Mouse (Mus musculus) hindbrain, embryonic 10.5 days (tissue): ENCODE measurements at regions not wholly inside any gene's neighbourhood (a gene's known extent, or its start where the extent isn't known, plus 50 kb on each side); places are given as distances from the start of the nearest gene placed in this dataset.

Experiments
- DNase-seq: peaks from one replicate; pipeline ENCODE4 v3.0.0-alpha.2; 2017; ENCODE audit warnings: low spot score
- H3K27ac ChIP-seq: fragments of 300-500 bp; sonication (generic); 2 replicates; pipeline ENCODE4 v1.5.1; 2016; ENCODE audit warnings: mild to moderate bottlenecking, moderate library complexity
- H3K27me3 ChIP-seq: fragments of 300-500 bp; sonication (generic); 2 replicates; pipeline ENCODE4 v1.6.1; 2016; ENCODE audit warnings: mild to moderate bottlenecking; ENCODE audit not compliant: poor library complexity, insufficient read depth, severe bottlenecking
- H3K36me3 ChIP-seq: fragments of 300-500 bp; sonication (generic); 2 replicates; pipeline ENCODE4 v1.6.1; 2016; ENCODE audit warnings: mild to moderate bottlenecking, moderate library complexity
- H3K4me1 ChIP-seq: fragments of 300-500 bp; sonication (generic); replicated peaks from 2 replicates; pipeline ENCODE4 v1.6.1; 2016; ENCODE audit warnings: mild to moderate bottlenecking
- H3K4me3 ChIP-seq: fragments of 300-500 bp; sonication (generic); 2 replicates; pipeline ENCODE4 v1.5.1; 2016; ENCODE audit warnings: mild to moderate bottlenecking, moderate library complexity
- H3K9me3 ChIP-seq: fragments of 300-500 bp; sonication (generic); 2 replicates; pipeline ENCODE4 v1.6.1; 2016; ENCODE audit warnings: mild to moderate bottlenecking, moderate library complexity
- WGBS: fragments of 180-500 bp; shearing (Covaris S2); methylation state at CpG from one replicate; pipeline ENCODE4 v1.1.7; 2016; 5-methylcytosine and 5-hydroxymethylcytosine counted together

DNA sequence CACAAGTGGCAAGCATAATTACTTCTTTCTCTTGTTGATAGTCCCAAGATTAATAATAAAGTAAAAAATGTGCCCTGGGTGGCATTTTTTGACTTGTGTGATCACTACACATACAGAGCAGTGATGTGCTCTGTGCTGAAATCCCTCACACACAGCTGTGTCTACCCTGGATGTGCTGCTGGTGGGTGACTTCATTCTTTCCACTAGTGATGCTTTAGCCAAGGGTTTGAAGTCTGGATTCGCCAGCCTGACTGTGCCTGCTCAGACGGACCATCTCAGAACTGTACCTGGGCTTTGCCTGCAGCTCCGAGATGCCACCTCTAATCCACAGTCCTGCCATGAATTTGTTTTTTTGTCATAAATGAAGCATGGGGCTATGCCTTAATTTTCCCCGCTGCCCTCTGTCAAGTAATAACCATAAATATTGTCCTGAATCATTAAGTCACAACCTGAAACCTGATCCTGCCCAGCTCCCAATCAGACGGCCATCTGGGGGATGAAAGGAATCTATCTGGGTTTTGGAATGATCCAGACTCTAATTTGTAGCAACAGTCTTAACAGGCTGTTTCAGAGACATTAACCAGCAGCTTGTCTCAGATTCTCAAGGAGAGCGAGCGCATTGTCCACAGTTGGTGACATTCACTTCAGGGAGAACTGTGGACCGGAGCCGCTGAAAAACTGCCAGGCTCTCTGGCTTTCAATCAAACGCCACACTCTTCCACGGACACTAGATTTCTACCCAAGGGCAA, 330.1 kb upstream of the Npvf start:
- Histone ChIP-seq H3K9me3 (no peaks in the 10 kb centered on the region), H3K27ac (peak overlapping the region; percentile 75), H3K4me3 (no peak overlapping the region), H3K36me3 (no peaks in the 10 kb centered on the region), H3K27me3 (no peaks in the 10 kb centered on the region), H3K4me1 (peaks cover 63% of the 10 kb centered on the region)
- DNase-seq, result no peak
- 67% methylated on average over 11 of the region's 11 CpGs for WGBS

DNA sequence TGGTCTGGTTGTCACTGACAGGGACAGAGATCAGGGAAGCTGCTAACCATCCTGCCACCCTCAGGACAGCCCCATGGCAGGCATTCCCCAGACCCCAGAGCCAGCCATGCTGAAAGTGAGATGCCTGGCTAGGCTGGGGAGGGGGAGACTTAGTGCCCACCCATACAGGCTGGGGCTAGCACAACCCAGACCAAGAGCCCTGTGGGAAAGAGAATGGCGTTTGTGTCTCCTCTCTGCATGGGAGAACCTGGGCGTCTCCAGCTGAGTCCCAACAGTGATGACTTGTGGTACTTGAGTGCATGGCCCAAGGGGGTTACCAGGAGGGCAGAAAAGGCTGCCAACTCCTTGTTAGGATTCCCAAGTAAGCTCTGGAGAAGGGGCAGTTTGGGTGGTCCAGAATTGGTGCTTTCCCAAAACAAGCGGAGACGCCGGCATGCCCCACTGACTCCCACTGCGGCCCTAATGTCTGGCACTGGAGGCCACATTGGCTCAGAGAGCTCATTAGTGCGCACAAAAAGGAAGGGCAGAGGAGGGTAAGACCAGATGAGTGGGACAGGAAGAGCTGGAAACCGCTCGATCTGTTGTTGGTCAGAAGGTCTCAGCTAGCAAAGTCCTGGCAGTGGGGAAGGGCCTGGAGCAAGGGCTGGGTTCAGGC, 332.2 kb upstream of the Npvf start:
- H3K27ac ChIP-seq, result peak overlapping the region; percentile 70
- H3K36me3 ChIP-seq, result no peaks in the 10 kb centered on the region
- H3K27me3 ChIP-seq, result no peaks in the 10 kb centered on the region
- no peak for DNase-seq
- H3K4me1 ChIP-seq, result peaks cover 49% of the 10 kb centered on the region
- H3K4me3 ChIP-seq, result no peak overlapping the region
- WGBS, result 76% methylated on average over 9 of the region's 9 CpGs
- H3K9me3 ChIP-seq, result no peaks in the 10 kb centered on the region

DNA sequence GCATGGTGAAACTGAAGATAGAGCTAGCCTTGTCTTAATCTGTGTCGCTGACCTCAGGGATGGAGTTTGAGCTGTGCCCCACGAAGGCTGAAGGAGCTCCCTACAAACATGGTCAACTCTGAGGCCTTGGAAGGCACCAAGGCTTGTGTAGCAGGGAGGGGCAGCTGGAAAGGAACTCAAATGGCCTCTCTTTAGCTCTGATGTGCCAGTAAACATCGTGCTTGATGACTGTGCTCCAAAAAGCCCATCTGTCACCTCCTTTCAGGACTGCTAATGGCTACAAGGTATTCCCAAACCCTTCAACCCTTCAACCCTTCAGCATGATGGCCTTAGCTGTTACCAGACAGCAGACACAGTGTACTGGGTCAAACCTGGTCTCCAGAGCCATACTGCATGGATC, 334.3 kb upstream of the Npvf start:
- WGBS, result 83% methylated on average over 3 of the region's 3 CpGs

DNA sequence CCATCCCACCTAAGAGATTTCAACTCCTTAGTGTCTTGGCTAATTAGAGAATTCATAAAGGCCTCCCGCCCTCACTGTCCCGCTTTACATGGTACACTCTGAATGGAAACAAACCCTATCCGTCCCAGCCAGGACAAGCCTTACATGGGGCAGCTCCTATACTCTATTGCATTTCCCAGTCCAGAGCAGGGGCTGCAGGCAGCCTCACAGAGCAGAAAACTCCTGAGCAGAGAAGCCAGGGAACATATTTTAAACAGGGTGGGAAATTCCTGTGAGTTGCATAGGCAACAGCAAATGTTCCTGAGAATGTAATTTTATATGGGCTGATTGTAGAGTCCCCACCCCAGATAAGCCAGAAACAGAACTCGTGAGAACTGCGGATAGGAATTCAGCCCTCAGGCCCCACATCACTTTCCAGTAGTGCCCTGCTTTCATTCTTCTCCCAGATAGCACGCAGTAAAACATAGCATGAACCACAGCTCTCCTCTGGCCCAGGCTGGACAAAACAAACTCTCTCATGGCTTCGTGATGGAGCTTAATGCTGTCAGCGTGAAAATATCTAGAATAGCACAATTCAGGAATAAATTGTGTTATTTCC, 337.4 kb upstream of the Npvf start:
- no peak for DNase-seq
- H3K36me3 ChIP-seq, result no peaks in the 10 kb centered on the region
- H3K27ac ChIP-seq, result peak overlapping the region; percentile 35
- no peaks in the 10 kb centered on the region for H3K27me3 ChIP-seq
- H3K4me3 ChIP-seq, result no peak overlapping the region
- whole genome bisulfite sequencing, result 85% methylated on average over 8 of the region's 8 CpGs
- no peaks in the 10 kb centered on the region for H3K9me3 ChIP-seq
- H3K4me1 ChIP-seq, result peaks cover 15% of the 10 kb centered on the region

More for the DNA sequence above, 334.3 kb upstream of the Npvf start:
- DNase-seq, result no peak
- Histone ChIP-seq H3K27me3 (no peaks in the 10 kb centered on the region), H3K27ac (peak overlapping the region; percentile 30; the same call in 1 of the 2 replicates), H3K4me3 (no peak overlapping the region), H3K9me3 (no peaks in the 10 kb centered on the region), H3K36me3 (no peaks in the 10 kb centered on the region), H3K4me1 (peaks cover 33% of the 10 kb centered on the region)

DNA sequence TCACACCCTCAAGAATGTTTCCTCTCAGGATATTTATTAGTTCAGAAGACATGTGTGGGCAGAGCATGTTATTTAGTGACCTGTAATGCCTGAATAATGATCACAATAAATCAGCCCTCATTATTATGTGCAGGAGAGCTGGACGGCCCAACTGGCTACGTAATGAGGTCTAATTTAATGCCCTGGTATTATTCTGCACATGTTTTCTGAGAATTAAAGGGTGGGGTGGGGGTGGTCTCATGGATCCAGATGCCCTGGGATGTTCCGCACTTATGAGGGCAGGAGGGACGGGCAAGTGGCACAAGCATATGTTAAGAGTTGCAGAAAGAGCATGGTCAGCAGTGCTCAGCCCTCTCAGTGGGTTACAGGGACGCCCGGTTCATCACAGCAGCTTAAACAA, 339.7 kb upstream of the Npvf start:
- H3K27me3 ChIP-seq, result no peaks in the 10 kb centered on the region
- H3K9me3 ChIP-seq, result no peaks in the 10 kb centered on the region
- H3K27ac ChIP-seq, result 0 out of 2 replicates have a peak overlapping the region, but pooled peaks have one; percentile 12
- H3K36me3 ChIP-seq, result no peaks in the 10 kb centered on the region
- DNase-seq, result no peak
- peaks cover 13% of the 10 kb centered on the region for H3K4me1 ChIP-seq
- 85% methylated on average over 6 of the region's 6 CpGs for WGBS
- no peak overlapping the region for H3K4me3 ChIP-seq

DNA sequence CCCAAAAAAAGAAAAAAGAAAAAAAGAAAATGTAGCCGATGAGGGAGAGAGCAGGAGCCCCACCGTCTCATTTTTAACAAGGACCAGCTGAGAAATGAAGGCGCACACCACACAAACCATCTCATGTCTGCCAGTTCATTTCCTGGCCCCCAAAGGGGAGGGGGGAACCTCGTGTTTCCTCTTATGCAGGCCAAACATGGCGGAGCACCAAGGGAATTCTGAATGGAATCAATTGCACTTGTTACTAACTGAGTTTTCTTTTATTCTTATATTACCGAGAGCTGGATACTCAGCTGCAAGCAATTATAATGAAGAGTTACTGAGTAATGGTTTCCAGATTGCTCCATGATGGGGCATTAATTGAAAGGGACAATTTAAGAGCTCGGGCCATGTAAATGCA, 348.5 kb upstream of the Npvf start:
- H3K4me1 ChIP-seq, result peaks cover 19% of the 10 kb centered on the region
- 62% methylated on average over 7 of the region's 7 CpGs for WGBS
- no peaks in the 10 kb centered on the region for H3K36me3 ChIP-seq
- no peaks in the 10 kb centered on the region for H3K27me3 ChIP-seq
- no peak overlapping the region for H3K4me3 ChIP-seq
- H3K9me3 ChIP-seq, result no peaks in the 10 kb centered on the region
- H3K27ac ChIP-seq, result no peak overlapping the region
- peak; percentile 56 for DNase-seq

DNA sequence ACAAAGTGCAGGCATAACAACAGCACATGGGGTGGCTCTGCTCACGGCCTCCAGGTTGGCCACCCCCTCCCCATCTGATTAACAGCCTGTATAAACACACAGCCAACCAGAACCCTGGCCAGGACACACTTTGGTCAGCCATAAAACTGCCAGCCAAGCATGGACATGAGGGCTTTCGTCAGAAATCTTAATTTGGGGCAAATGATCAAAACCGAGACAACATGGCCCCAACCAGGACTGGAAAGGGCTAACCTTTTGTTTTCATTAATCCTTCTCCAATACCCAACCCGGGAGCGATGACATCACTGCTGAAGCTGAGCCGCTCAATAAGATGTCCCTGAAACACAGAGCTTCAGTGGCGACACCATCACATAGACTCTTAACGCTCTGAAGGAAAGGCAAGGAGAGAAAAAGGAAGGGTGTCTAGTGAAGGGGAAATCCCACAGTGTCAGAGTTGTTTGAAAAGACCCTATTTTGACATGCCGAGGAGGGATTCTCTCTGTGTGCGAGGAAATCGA, 351.9 kb upstream of the Npvf start:
- peak overlapping the region; percentile 77 for H3K27ac ChIP-seq
- H3K27me3 ChIP-seq, result no peaks in the 10 kb centered on the region
- H3K4me1 ChIP-seq, result peaks cover 23% of the 10 kb centered on the region

DNA sequence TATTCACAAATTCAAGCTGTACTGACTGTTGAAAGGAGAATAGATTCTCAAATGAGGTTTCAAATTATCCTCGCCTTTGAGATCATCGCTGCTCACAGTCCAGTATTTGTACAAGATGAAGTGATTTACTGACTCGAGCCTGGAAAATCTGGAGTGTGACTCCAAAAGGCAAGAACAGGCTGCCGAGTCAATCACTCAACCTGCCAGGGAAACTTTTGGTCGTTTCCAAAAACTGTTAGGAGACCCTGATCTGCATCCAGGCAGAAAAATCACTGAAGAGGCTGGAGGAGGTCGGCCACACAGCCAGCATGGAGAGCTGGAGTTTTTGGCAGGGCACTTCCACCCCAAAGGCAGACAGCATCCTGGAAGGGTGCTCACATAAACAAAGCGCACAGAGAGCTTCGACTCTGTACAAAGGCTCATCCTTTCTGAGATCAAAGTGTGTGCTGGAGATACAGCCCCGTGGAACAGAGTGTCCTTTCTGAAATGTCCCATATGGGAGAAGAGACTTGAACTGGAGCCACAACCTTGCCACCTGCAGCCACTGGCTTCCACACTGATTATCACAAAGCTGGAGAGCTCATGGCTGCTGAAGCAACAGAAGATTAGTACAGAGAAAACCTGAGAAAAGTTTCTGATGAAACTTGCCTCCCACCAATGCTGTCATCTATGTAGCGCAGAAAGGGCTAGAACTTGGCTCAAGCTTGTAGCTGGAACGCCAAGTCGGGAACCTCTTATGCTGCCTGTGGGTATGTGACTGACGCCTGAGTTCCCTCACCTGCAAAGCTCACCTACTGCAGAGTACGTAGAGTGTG, 355.5 kb upstream of the Npvf start:
- 85% methylated on average over 14 of the region's 14 CpGs for WGBS
- H3K27me3 ChIP-seq, result peaks cover 7% of the 10 kb centered on the region
- H3K9me3 ChIP-seq, result no peaks in the 10 kb centered on the region
- DNase-seq, result no peak
- no peak overlapping the region for H3K4me3 ChIP-seq
- H3K36me3 ChIP-seq, result no peaks in the 10 kb centered on the region
- H3K27ac ChIP-seq, result peak overlapping the region; percentile 46; the same call in 1 of the 2 replicates
- peaks cover 14% of the 10 kb centered on the region for H3K4me1 ChIP-seq

More for the DNA sequence above, 351.9 kb upstream of the Npvf start:
- H3K4me3 ChIP-seq, result no peak overlapping the region
- 66% methylated on average over 11 of the region's 11 CpGs for WGBS
- H3K9me3 ChIP-seq, result no peaks in the 10 kb centered on the region
- no peaks in the 10 kb centered on the region for H3K36me3 ChIP-seq
- no peak for DNase-seq

DNA sequence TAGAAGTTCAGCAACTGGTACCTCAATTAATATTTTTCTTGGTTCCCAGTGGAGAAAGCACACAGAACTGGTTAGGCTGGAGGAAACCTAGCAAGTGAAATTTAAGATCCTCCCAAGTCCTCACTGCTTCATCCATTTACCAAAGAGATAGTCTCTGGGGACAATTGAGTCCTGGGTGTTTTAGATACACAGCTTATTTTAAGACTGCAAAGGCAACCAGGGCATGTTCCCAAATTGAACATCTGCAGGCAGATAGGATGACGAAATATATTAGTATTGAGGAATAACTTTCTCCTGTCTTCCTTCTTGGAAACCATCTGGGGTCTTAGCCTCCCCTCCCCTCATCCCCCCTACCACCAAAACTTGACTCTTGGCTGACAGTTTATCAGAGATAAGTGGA, 356.3 kb upstream of the Npvf start:
- Histone ChIP-seq H3K4me1 (peaks cover 21% of the 10 kb centered on the region), H3K27ac (no peak overlapping the region), H3K9me3 (no peaks in the 10 kb centered on the region), H3K36me3 (no peaks in the 10 kb centered on the region), H3K27me3 (peaks cover 7% of the 10 kb centered on the region), H3K4me3 (no peak overlapping the region)
- 89% methylated on average over 1 of the region's 1 CpGs for WGBS
- no peak for DNase-seq

DNA sequence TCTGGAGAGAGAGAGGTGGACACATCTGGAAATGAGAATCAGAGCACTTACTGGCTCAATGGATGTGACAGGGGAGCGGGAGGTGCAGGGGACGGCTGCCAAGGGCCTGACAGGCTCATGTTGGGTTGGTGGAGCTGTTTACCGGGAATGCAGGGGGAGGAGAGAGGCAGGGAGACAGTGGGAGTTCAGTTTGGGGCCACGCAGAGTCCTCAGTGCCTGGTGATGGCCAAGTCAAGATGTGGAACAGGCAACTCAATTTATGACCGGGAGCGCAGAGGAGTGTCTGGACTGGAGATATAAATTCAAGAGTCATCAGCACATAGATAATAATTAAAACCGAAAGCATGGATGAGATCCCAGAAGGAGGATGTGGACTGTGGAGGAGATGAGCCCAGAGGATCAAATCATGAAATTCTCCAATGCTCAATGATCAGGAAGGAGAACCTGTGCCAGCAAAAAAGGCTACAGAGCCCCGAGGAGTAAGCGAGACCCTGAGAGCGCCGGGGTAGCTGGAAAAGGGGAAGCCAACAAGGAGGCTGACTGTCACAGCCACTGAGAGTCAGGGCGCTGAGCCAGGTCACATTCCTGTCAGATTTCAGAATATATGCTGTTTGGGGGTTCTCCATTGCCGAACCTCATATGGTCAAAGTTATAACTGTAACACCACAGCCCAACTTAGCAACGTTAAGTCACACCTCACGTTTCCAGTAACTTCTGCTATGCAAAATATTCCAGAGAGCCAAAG, 358.0 kb upstream of the Npvf start:
- peak overlapping the region; percentile 70; the same call in 1 of the 2 replicates for H3K27ac ChIP-seq
- 88% methylated on average over 15 of the region's 15 CpGs for WGBS
- DNase-seq, result no peak

DNA sequence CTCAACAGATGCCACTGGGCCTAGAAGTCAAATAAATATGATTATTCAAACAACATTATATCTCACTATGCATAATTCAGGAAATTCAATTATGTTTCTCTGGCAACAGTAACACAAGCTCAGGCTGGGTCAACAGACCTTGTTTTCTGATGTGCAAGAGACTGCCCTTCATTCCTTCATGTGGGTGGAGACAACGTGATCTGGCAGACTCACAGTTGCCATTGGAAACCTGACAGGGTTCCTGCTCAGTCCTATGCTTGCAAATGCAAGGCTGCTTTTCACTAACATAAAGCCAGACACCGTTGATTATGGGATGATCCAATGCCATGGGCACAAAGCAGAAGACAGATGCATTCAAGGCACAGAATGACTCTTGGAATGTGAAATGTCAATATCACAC, 361.5 kb upstream of the Npvf start:
- DNase-seq, result no peak
- 58% methylated on average over 2 of the region's 2 CpGs for WGBS
- H3K36me3 ChIP-seq, result no peaks in the 10 kb centered on the region
- H3K27ac ChIP-seq, result peak overlapping the region; percentile 79
- H3K4me1 ChIP-seq, result peaks cover 29% of the 10 kb centered on the region
- H3K9me3 ChIP-seq, result no peaks in the 10 kb centered on the region
- peaks cover 7% of the 10 kb centered on the region for H3K27me3 ChIP-seq
- no peak overlapping the region for H3K4me3 ChIP-seq

More for the DNA sequence above, 358.0 kb upstream of the Npvf start:
- Histone ChIP-seq H3K36me3 (no peaks in the 10 kb centered on the region), H3K4me1 (peaks cover 30% of the 10 kb centered on the region), H3K4me3 (no peak overlapping the region), H3K27me3 (peaks cover 7% of the 10 kb centered on the region), H3K9me3 (no peaks in the 10 kb centered on the region)
